Mouse (Mus musculus) heart, adult 11 months (tissue): ENCODE results near the gene Hspa12a.

Experiments
- DNase-seq: peaks from one replicate; pipeline ENCODE4 v3.0.0; 2022

The Hspa12a gene

GRCm38 (mm10) chr19:58859357-58859756 is 84.1 kb downstream of the Hspa12a start:
- DNase-seq, result no peak

- no peak for DNase-seq
Measured at GRCm38 (mm10) chr19:58856129-58856855, 87.2 kb downstream of the Hspa12a start.

- DNase-seq, result no peak
Measured at GRCm38 (mm10) chr19:58854899-58855298, 88.6 kb downstream of the Hspa12a start.

DNA sequence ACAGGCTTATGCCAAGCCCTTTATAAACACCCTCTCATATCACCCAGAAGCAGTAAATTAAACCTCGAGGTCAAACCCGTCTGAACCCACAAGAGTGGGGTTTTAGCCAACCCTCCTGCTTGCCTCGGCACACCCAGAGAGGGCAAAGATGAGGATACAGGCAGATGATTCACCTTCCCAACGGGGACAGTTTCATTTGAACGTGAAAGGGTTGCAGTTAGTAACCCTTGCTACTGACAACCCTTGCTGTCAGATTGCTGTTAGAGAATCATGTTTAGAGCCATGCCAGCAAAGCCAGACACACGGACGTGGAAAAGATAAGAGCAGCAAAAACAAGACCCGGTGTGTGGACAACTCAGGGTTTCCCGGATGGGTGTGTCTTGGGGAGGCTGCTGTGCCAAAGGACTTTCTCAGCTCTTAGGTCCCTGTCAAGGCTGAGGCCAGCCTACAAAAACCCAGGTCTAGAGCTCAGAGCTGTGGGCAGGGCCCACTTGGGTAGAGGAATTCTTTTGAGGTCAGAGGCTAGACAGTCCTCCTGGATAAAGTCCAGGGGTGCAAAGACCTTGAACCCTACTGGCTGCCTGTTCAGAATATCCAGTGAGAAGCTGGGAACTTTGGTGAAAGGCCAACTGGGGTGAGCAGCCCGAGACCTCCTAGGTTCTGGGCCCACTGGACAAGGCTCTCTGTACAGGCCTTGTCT is 90.3 kb downstream of the Hspa12a start:
- DNase-seq, result peak; percentile 94

DNA sequence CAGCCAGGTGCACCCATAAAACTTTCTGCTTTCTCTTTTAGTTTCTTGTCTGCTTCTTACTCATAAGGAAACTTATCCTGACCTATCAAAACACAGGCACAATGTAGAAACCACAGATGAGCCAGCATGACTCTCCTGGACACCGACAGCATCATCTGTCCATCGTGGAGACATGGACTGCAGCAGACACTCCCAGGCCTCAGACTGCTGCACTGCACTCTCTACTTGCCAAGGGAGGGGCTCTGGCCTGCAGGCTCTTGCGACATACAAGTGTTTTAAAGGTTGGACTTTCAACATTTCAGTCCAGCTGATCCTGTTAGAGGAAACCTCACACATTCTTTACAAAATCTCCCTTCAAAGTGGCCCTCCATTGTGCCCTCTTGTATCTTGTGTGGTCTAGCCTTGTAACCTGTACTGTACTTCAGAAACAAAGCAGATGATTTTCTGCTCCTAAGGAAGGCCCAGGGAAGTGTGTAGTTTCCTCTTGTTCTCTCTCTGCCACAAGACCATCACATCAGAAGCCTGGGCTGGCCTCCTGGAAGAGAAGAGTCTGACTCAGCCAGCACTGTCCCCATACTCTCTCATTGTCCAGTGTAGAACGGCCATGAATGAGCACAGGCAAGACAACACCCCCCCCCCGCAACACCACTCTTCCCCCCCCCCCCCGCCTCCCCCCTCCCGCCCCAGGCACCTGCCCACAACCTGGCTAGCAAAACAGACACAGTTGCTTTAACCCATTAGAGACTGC is 92.6 kb downstream of the Hspa12a start:
- peak; percentile 96 for DNase-seq

- DNase-seq, result no peak
Measured at GRCm38 (mm10) chr19:58849333-58850131, 93.9 kb downstream of the Hspa12a start.

GRCm38 (mm10) chr19:58843606-58844005 is 99.8 kb downstream of the Hspa12a start:
- no peak for DNase-seq

DNA sequence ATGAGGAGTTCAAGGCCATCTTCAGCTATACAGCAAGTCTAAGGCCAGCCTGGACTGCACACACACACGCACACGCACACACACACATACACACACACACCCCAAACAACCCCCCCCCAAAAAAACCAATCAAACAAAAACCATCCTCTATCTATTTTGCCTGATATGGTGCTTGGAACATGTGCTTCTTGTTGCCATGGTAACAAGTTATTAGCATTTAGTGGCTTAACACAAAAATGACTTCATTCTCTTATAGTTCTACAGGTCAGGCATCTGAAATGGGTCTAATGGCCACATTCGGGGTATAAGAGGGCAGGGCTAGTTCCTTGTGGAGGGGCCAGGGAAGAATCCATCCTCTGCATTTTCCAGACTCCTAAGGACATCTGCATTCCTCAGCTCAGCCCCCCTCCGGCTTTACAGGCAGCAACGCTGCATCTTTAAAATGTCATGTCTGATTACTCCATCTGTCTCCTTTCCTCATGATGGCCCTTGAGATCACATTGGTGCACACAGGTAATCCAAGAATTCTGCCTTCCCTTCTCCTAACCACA is 102.7 kb downstream of the Hspa12a start:
- DNase-seq, result no peak

GRCm38 (mm10) chr19:58839806-58840205 is 103.6 kb downstream of the Hspa12a start:
- peak; percentile 94 for DNase-seq

GRCm38 (mm10) chr19:58839345-58839744 is 104.1 kb downstream of the Hspa12a start:
- peak; percentile 91 for DNase-seq

GRCm38 (mm10) chr19:58838706-58839105 is 104.7 kb downstream of the Hspa12a start:
- peak; percentile 93 for DNase-seq

DNA sequence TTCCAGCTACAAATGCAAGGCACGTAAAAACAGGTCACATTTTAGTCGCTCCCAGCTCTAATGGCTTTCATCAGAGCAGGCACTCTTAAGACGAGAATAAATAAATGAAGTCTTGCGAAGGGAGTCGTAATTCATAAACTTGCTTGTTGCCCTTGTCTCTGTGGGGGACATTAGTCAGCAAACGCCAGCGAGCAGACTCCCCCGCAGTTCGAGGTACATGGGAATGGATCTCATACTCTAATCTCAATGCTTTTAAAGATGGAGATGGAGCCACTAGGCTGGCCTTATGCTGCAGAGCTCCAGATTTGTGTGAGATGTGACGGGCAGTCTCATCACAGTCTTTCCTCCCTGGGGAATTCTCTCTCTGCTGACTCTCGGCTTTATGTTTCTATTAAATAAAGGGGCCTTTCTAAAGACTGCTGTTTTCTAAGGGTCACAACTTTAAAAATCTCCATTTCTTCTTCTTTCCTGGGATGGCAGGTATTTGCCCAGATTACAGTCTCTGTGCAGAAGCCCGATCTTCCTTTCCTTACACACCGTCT is 109.7 kb downstream of the Hspa12a start:
- no peak for DNase-seq

DNA sequence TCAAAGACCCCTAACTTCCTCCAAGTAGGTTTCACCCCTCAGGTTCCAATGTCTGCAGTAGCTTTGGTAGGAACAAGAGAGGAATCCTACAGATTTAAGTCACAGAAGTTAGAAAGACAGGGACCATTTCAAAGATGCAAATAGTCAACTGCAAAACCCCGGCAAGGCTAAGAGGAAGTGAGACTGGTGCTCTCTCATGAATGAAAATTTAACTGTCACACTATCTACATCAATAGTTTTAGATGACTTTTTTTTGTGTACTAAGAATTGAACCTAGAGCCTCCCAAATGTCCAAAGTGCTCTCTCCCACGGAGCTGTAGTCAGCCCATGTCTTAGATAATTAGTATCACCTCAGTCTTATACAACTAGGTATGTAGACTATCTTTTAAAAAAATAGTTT is 110.5 kb downstream of the Hspa12a start:
- DNase-seq, result no peak

- DNase-seq, result no peak
Measured at GRCm38 (mm10) chr19:58831280-58831922, 112.1 kb downstream of the Hspa12a start.

DNA sequence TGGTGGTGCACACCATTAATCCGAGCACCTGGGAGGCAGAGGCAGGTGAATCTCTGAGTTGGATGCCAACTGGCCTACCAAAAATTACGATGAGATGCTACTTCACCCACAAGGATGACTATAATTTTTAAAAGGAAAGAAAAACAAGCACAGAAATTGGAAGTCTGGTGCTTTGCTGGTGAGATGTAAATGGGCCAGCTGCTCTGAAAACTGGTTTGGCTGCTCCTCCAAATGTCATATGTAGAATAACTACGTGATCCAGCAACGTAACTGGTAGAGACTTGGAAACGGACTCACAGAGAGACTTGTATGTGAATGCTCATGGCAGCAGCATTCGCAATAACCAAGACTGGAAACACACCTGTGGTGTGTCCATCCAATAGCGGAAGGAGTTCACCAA is 113.3 kb downstream of the Hspa12a start:
- DNase-seq, result no peak

DNA sequence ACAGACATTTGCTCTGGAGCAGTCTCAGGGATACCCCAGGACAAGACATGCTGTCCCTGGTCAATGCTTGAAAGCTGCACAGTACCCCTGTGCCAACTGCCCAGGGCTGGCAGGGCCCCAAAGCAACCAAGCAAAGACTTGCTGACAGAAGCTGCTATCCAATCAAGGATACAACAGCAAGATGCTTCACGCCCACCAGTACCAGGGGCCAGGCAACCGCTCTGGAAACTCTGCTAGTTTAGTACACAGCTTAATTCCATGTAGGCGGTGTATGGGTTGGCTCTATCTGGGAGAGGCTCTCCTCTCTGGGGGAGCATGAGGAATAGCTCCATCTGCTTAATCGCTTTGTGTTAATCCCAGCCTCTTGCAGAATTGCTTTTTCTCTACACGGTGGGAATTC is 113.9 kb downstream of the Hspa12a start:
- DNase-seq, result no peak

GRCm38 (mm10) chr19:58827656-58828055 is 115.8 kb downstream of the Hspa12a start:
- no peak for DNase-seq

DNA sequence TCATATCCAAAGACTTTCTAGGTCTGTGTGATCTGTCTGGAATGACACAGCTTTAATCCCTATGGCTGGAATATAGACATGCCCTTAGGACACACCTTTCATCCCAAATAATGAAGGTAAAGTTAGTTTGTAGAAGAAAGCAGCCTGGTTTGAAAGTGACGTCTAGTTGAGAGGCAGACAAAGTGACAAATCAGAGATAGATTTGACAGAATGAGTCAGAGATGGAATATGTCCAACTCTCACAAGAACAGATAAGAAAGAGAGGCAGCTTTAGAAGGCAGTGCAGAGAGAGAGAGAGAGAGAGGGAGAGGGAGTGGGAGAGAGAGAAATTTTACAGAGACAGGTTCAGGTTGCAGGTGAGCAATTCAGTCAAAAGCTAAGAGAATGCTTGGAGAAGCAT is 119.1 kb downstream of the Hspa12a start:
- no peak for DNase-seq

- peak; percentile 93 for DNase-seq
Measured at GRCm38 (mm10) chr19:58823301-58823700, 120.2 kb downstream of the Hspa12a start.

GRCm38 (mm10) chr19:58822454-58823200 is 120.8 kb downstream of the Hspa12a start:
- peak; percentile 99 for DNase-seq
